Mouse (Mus musculus): Measurements from ENCODE around the gene Dtx2.

DNA sequence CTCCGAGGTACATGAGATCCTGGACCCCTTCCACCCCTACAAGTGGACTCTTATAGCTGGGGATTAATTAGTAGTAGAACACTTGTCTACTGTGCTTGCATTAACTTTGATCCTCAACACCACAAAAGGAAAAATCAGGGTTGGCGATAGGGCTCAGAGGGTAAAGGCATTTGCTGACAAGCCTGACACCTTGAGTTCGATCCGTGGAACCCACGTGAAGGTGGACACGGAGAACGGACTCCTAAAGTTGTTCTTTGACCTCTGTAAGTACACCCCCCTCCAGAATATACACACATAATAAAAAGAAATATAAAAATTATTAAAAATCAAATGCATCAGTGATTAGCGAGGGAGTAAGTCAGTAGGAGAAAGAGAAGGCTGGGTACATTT, 270 bp upstream of the Dtx2 start:
- TF ChIP-seq EP300 (IDR thresholded peaks at IDR 0.05; ENCODE audit: insufficient read depth, low read depth, low read length) (no peak), CTCF (IDR thresholded peaks at IDR 0.05) (no peak)
